Mouse (Mus musculus): Measurements from ENCODE around the gene Abhd17c. TPM values are rescaled to one million over a fixed set of nuclear protein-coding genes. Genes with fewer than 3 reads are reported as not detected.
A peak's percentile ranks its signal among the peaks of the same experiment; 100 is the strongest.

Abhd17c gene
- polyA plus RNA-seq, 1 experiment from 2014 or later = 34.9 TPM

DNA sequence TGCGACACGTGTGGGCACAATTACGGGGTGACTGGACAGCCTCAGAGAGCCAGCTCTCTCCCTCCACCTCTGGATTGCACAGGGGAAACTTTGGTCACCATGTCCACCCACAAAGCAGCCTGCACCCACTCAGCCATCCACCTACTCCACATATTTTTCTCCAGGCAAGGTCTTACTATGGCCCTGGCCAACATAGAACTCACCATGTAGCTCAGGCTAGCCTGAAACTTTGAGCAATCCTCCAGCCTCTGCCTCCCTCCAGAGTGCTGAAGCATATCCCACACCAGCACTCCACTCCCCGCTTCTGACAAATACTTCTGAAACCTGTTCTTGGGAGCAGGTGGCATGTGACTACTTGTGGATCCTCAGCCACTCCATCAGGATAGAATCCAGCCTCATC lies 1.9 kb downstream of the Abhd17c start:
- Histone ChIP-seq H3K4me2 (replicated peaks; ENCODE audit: low read depth, low read length) (peak overlapping the region; percentile 81), H3K9me3 (ENCODE audit: control insufficient read depth, low read length) (no peaks in the 10 kb centered on the region), H3K27ac (ENCODE audit: low read depth, low read length) (no peak overlapping the region), H3K4me1 (replicated peaks; ENCODE audit: control insufficient read depth, insufficient read depth, low read length) (peaks cover 7% of the 10 kb centered on the region), H3K4me3 (ENCODE audit: low read depth, low read length) (peak overlapping the region; percentile 76), H3K9ac (ENCODE audit: low read depth, low read length) (peak overlapping the region; percentile 27; the same call in 1 of the 2 replicates), H3K27me3 (ENCODE audit: control insufficient read depth, insufficient read depth, low read length) (no peaks in the 10 kb centered on the region), H3K36me3 (ENCODE audit: control insufficient read depth, insufficient read depth, low read length) (no peaks in the 10 kb centered on the region)
- WGBS = 65% methylated on average over 4 of the region's 4 CpGs
- no peak for ATAC-seq (ENCODE audit: low FRiP score)
- DNase-seq (ENCODE audit: low spot score) = no peak

GRCm38 (mm10) chr7:84148896-84149295 lies 2.8 kb downstream of the Abhd17c start:
- H3K9ac ChIP-seq (ENCODE audit: low read depth, low read length) = no peak overlapping the region
- 0 out of 2 replicates have a peak overlapping the region, but pooled peaks have one; percentile 7 for H3K4me2 ChIP-seq (replicated peaks; ENCODE audit: low read depth, low read length)
- DNase-seq (ENCODE audit: low spot score) = no peak
- H3K4me3 ChIP-seq (ENCODE audit: low read depth, low read length) = no peak overlapping the region
- peaks cover 7% of the 10 kb centered on the region for H3K4me1 ChIP-seq (replicated peaks; ENCODE audit: control insufficient read depth, insufficient read depth, low read length)
- no peaks in the 10 kb centered on the region for H3K36me3 ChIP-seq (ENCODE audit: control insufficient read depth, insufficient read depth, low read length)
- no peak for ATAC-seq (ENCODE audit: low FRiP score)
- no peaks in the 10 kb centered on the region for H3K9me3 ChIP-seq (ENCODE audit: control insufficient read depth, low read length)
- WGBS = 88% methylated on average over 3 of the region's 3 CpGs
- no peak overlapping the region for H3K27ac ChIP-seq (ENCODE audit: low read depth, low read length)
- H3K27me3 ChIP-seq (ENCODE audit: control insufficient read depth, insufficient read depth, low read length) = no peaks in the 10 kb centered on the region

DNA sequence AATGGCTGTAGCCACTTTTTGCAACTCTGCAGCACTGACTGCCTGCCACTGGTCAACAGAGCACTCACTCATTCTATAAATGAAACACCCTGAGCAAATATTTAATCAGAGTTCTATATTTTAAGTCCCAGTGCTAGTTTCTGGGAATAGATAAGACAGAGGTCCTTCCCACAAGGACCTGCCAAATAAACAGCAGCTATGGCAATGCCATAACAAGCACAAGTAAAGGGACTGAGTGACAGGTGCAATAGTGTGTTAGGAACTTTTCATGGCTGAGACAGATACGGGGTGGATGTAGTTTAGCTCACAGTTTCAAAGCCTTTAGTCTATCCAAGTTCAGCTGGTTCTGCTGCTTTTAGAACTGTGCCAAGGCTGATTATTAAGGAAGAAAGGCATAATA lies 3.9 kb downstream of the Abhd17c start:
- Histone ChIP-seq H3K9ac (ENCODE audit: low read depth, low read length) (no peak overlapping the region), H3K9me3 (ENCODE audit: control insufficient read depth, low read length) (no peaks in the 10 kb centered on the region), H3K27me3 (ENCODE audit: control insufficient read depth, insufficient read depth, low read length) (no peaks in the 10 kb centered on the region), H3K4me3 (ENCODE audit: low read depth, low read length) (no peak overlapping the region), H3K4me1 (replicated peaks; ENCODE audit: control insufficient read depth, insufficient read depth, low read length) (peaks cover 9% of the 10 kb centered on the region), H3K27ac (ENCODE audit: low read depth, low read length) (no peak overlapping the region), H3K36me3 (ENCODE audit: control insufficient read depth, insufficient read depth, low read length) (no peaks in the 10 kb centered on the region), H3K4me2 (replicated peaks; ENCODE audit: low read depth, low read length) (no peak overlapping the region)
- DNase-seq (ENCODE audit: low spot score) (no peak), ATAC-seq (ENCODE audit: low FRiP score) (no peak)
- WGBS = 89% methylated on average over 1 of the region's 1 CpGs

- H3K4me1 ChIP-seq (replicated peaks; ENCODE audit: control insufficient read depth, insufficient read depth, low read length) = peaks cover 9% of the 10 kb centered on the region
- no peak overlapping the region for H3K27ac ChIP-seq (ENCODE audit: low read depth, low read length)
- no peaks in the 10 kb centered on the region for H3K9me3 ChIP-seq (ENCODE audit: control insufficient read depth, low read length)
- no peaks in the 10 kb centered on the region for H3K27me3 ChIP-seq (ENCODE audit: control insufficient read depth, insufficient read depth, low read length)
- no peak overlapping the region for H3K4me2 ChIP-seq (replicated peaks; ENCODE audit: low read depth, low read length)
- no peak overlapping the region for H3K4me3 ChIP-seq (ENCODE audit: low read depth, low read length)
- ATAC-seq (ENCODE audit: low FRiP score) = no peak
- WGBS = 54% methylated on average over 2 of the region's 2 CpGs
- no peak for DNase-seq (ENCODE audit: low spot score)
- H3K36me3 ChIP-seq (ENCODE audit: control insufficient read depth, insufficient read depth, low read length) = no peaks in the 10 kb centered on the region
- no peak overlapping the region for H3K9ac ChIP-seq (ENCODE audit: low read depth, low read length)
Observed at GRCm38 (mm10) chr7:84145633-84146032, 6.1 kb downstream of the Abhd17c start.

DNA sequence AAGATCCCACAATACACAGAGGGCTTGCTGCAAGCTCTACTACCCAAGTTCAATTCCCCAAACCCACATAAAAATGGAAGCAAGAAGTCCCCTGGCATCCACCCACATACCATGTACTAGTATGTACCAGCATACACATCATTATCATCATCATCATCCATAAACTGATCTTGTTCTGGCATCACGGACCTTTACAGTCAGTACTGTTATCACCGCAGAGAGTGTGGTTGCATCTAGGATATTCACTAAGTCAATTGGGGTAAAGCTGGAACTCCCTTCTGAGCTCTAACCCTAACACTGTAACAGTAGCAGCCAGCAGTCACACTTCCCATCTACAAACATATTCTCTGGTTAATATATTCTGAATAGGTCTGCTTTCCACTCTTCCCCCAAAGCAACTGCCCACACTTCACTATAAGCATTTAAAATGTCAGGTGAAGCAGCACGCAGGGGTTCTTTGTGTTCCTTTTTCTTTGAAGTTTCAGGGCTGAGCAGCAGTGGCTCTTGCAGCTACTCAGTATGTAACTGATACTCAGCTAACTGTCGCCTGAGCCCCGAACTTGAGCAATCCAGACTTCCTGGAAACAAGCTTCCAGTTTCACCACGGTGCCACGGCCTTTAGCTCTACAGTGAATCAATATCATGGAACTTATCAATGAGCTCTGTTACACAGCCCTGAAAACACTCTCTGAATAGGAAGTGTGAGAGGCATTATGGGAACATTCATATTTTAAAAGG lies 8.8 kb downstream of the Abhd17c start:
- WGBS = 67% methylated on average over 7 of the region's 7 CpGs
- Histone ChIP-seq H3K36me3 (ENCODE audit: control insufficient read depth, insufficient read depth, low read length) (no peaks in the 10 kb centered on the region), H3K4me1 (replicated peaks; ENCODE audit: control insufficient read depth, insufficient read depth, low read length) (0 out of 2 replicates have a peak, but pooled peaks cover 4% of the 10 kb centered on the region), H3K4me2 (replicated peaks; ENCODE audit: low read depth, low read length) (no peak overlapping the region), H3K9ac (ENCODE audit: low read depth, low read length) (no peak overlapping the region), H3K4me3 (ENCODE audit: low read depth, low read length) (no peak overlapping the region), H3K9me3 (ENCODE audit: control insufficient read depth, low read length) (no peaks in the 10 kb centered on the region), H3K27ac (ENCODE audit: low read depth, low read length) (no peak overlapping the region), H3K27me3 (ENCODE audit: control insufficient read depth, insufficient read depth, low read length) (no peaks in the 10 kb centered on the region)
- no peak for DNase-seq (ENCODE audit: low spot score)
- no peak for ATAC-seq (ENCODE audit: low FRiP score)

DNA sequence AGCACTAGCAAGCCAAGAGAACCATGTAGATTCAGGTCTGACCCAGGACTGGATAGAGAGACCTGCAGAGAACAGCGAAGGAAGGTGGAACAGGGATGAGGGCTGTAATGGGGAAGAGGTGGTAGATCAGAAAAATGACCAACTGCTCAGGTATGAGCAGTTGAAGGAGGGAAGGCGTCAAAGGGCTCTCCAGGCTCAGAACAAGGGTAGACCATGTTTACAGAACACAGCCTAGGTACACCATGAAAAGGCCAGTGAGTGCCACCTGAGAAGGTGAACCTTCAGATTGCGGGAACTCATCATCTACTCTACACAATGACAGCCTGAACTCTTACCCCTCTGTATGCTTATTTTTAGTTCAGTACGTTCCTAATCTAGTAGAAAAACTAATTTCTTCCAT lies 9.5 kb downstream of the Abhd17c start:
- DNase-seq (ENCODE audit: low spot score) (no peak), ATAC-seq (ENCODE audit: low FRiP score) (no peak)
- Histone ChIP-seq H3K36me3 (ENCODE audit: control insufficient read depth, insufficient read depth, low read length) (no peaks in the 10 kb centered on the region), H3K4me3 (ENCODE audit: low read depth, low read length) (no peak overlapping the region), H3K9ac (ENCODE audit: low read depth, low read length) (no peak overlapping the region), H3K4me2 (replicated peaks; ENCODE audit: low read depth, low read length) (no peak overlapping the region), H3K27ac (ENCODE audit: low read depth, low read length) (no peak overlapping the region), H3K4me1 (replicated peaks; ENCODE audit: control insufficient read depth, insufficient read depth, low read length) (0 out of 2 replicates have a peak, but pooled peaks cover 4% of the 10 kb centered on the region), H3K9me3 (ENCODE audit: control insufficient read depth, low read length) (no peaks in the 10 kb centered on the region), H3K27me3 (ENCODE audit: control insufficient read depth, insufficient read depth, low read length) (no peaks in the 10 kb centered on the region)
- 91% methylated on average over 4 of the region's 4 CpGs for WGBS

- ATAC-seq (ENCODE audit: low FRiP score) (no peak), DNase-seq (ENCODE audit: low spot score) (no peak)
- no peaks in the 10 kb centered on the region for H3K27me3 ChIP-seq (ENCODE audit: control insufficient read depth, insufficient read depth, low read length)
- no peak overlapping the region for H3K9ac ChIP-seq (ENCODE audit: low read depth, low read length)
- no peaks in the 10 kb centered on the region for H3K9me3 ChIP-seq (ENCODE audit: control insufficient read depth, low read length)
- H3K27ac ChIP-seq (ENCODE audit: low read depth, low read length) = no peak overlapping the region
- H3K4me1 ChIP-seq (replicated peaks; ENCODE audit: control insufficient read depth, insufficient read depth, low read length) = 0 out of 2 replicates have a peak, but pooled peaks cover 4% of the 10 kb centered on the region
- no peak overlapping the region for H3K4me3 ChIP-seq (ENCODE audit: low read depth, low read length)
- 60% methylated on average over 4 of the region's 4 CpGs for WGBS
- H3K4me2 ChIP-seq (replicated peaks; ENCODE audit: low read depth, low read length) = no peak overlapping the region
- H3K36me3 ChIP-seq (ENCODE audit: control insufficient read depth, insufficient read depth, low read length) = no peaks in the 10 kb centered on the region
Observed at GRCm38 (mm10) chr7:84139566-84139965, 12.1 kb downstream of the Abhd17c start.

DNA sequence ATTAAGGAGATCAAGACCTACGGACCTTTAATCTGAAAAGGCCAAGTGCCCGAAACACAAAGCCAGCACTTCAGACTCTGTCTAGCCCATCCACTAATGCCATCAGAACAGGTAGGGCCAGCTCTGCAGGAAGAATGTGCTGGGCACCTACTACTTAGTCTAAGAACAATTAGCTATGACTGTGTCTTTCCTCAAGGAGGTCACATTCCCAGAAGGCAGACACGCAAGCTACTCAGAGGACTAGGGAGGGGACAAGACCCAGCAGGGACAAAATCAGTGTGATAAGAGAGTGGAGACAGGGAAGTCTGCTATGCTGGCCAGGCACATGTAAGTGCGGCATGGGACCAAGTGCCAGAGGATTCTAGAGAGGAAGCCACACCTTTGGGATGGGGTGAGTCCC lies 13.0 kb downstream of the Abhd17c start:
- H3K4me3 ChIP-seq (ENCODE audit: low read depth, low read length) = no peak overlapping the region
- H3K36me3 ChIP-seq (ENCODE audit: control insufficient read depth, insufficient read depth, low read length) = no peaks in the 10 kb centered on the region
- ATAC-seq (ENCODE audit: low FRiP score) (no peak), DNase-seq (ENCODE audit: low spot score) (no peak)
- no peak overlapping the region for H3K27ac ChIP-seq (ENCODE audit: low read depth, low read length)
- no peaks in the 10 kb centered on the region for H3K9me3 ChIP-seq (ENCODE audit: control insufficient read depth, low read length)
- no peak overlapping the region for H3K9ac ChIP-seq (ENCODE audit: low read depth, low read length)
- 75% methylated on average over 4 of the region's 4 CpGs for WGBS
- H3K4me1 ChIP-seq (replicated peaks; ENCODE audit: control insufficient read depth, insufficient read depth, low read length) = 0 out of 2 replicates have a peak, but pooled peaks cover 4% of the 10 kb centered on the region
- no peak overlapping the region for H3K4me2 ChIP-seq (replicated peaks; ENCODE audit: low read depth, low read length)
- H3K27me3 ChIP-seq (ENCODE audit: control insufficient read depth, insufficient read depth, low read length) = no peaks in the 10 kb centered on the region

- WGBS = 84% methylated on average over 3 of the region's 3 CpGs
- 0 out of 2 replicates have a peak, but pooled peaks cover 2% of the 10 kb centered on the region for H3K4me1 ChIP-seq (replicated peaks; ENCODE audit: control insufficient read depth, insufficient read depth, low read length)
- H3K9me3 ChIP-seq (ENCODE audit: control insufficient read depth, low read length) = no peaks in the 10 kb centered on the region
- no peak overlapping the region for H3K27ac ChIP-seq (ENCODE audit: low read depth, low read length)
- no peak overlapping the region for H3K4me2 ChIP-seq (replicated peaks; ENCODE audit: low read depth, low read length)
- H3K27me3 ChIP-seq (ENCODE audit: control insufficient read depth, insufficient read depth, low read length) = no peaks in the 10 kb centered on the region
- no peak overlapping the region for H3K9ac ChIP-seq (ENCODE audit: low read depth, low read length)
- no peaks in the 10 kb centered on the region for H3K36me3 ChIP-seq (ENCODE audit: control insufficient read depth, insufficient read depth, low read length)
- DNase-seq (ENCODE audit: low spot score) (no peak), ATAC-seq (ENCODE audit: low FRiP score) (no peak)
- no peak overlapping the region for H3K4me3 ChIP-seq (ENCODE audit: low read depth, low read length)
Observed at GRCm38 (mm10) chr7:84137779-84138178, 13.9 kb downstream of the Abhd17c start.
